Mouse (Mus musculus) liver, adult 2 months (tissue): ENCODE data around the gene Ttll2. TPM values are rescaled to one million over a fixed set of nuclear protein-coding genes. Genes with fewer than 3 reads are reported as not detected.
A peak's percentile ranks its signal among the peaks of the same experiment; 100 is the strongest.
"Not testable (repeated sequence)": the region's sequence is repeated elsewhere in the genome, so short reads cannot be mapped to it uniquely, and the experiment has no call there.

Experiments
- DNase-seq: peaks from one replicate; pipeline ENCODE4 v3.0.0-alpha.2; 2011; ENCODE audit warnings: low read depth, low spot score; ENCODE audit errors: extremely low read depth
- H3K27ac ChIP-seq: fragments of 200-500 bp; replicated peaks from 2 replicates; pipeline ENCODE4 v1.5.1; 2012; ENCODE audit warnings: low read depth, mild to moderate bottlenecking, control low read depth, inconsistent platforms, low read length; ENCODE audit not compliant: insufficient read depth
- H3K27me3 ChIP-seq: fragments of 200-500 bp; 2 replicates; pipeline ENCODE4 v1.6.1; 2012; ENCODE audit warnings: mild to moderate bottlenecking, moderate library complexity, low read length, inconsistent platforms; ENCODE audit not compliant: control insufficient read depth, insufficient read depth
- H3K36me3 ChIP-seq: fragments of 200-500 bp; 2 replicates; pipeline ENCODE4 v1.6.1; 2012; ENCODE audit warnings: low read length, inconsistent platforms; ENCODE audit not compliant: control insufficient read depth, insufficient read depth
- H3K4me1 ChIP-seq: fragments of 200-500 bp; 2 replicates; pipeline ENCODE4 v1.6.1; 2011; ENCODE audit warnings: low read length; ENCODE audit not compliant: control insufficient read depth, insufficient read depth
- H3K4me3 ChIP-seq: fragments of 200-500 bp; 2 replicates; pipeline ENCODE4 v1.5.1; 2011; ENCODE audit warnings: low read depth, mild to moderate bottlenecking, control low read depth, low read length, moderate library complexity; ENCODE audit not compliant: insufficient read depth
- H3K79me2 ChIP-seq: fragments of 200-500 bp; 2 replicates; pipeline ENCODE4 v1.6.1; 2012; ENCODE audit warnings: inconsistent platforms, mild to moderate bottlenecking, low read length, moderate library complexity; ENCODE audit not compliant: control insufficient read depth, insufficient read depth
- H3K9ac ChIP-seq: fragments of 200-500 bp; 2 replicates; pipeline ENCODE4 v1.6.1; 2012; ENCODE audit warnings: low read depth, mild to moderate bottlenecking, control low read depth, inconsistent platforms, low read length
- WGBS: fragments of 180-500 bp; shearing (Covaris S2); methylation state at CpG from one replicate; pipeline ENCODE4 v1.1.7; 2018; 5-methylcytosine and 5-hydroxymethylcytosine counted together
- polyA plus RNA-seq: library from polyadenylated mRNA; depleted of rRNA; stranded (reverse); fragments of >200 nt; gene quantifications from 2 replicates; pipeline ENCODE4 v1.2.3, GENCODE M21; 2012; rRNA removed
- total RNA-seq: library from RNA; depleted of rRNA; stranded (reverse); fragments of >200 nt; gene quantifications from 2 replicates; pipeline ENCODE4 v1.2.3, GENCODE M21; 2014; rRNA removed

The Ttll2 gene
- total and polyA plus RNA-seq, 2 experiments = 0.07 TPM; not detected in 1

- 35% methylated on average over 6 of the region's 8 CpGs for WGBS
- H3K4me1 ChIP-seq, H3K27me3 ChIP-seq, H3K36me3 ChIP-seq, DNase-seq, H3K4me3 ChIP-seq, H3K79me2 ChIP-seq, H3K27ac ChIP-seq, H3K9ac ChIP-seq: not testable (repeated sequence)
These were observed 26.1 kb downstream of the Ttll2 start for GRCm38 (mm10) chr17:7326415-7326814.

GRCm38 (mm10) chr17:7324346-7324745 is 28.1 kb downstream of the Ttll2 start, which contains the start of gene Tcp10a:
Tcp10a (plus strand) TSS chr17:7324646.
- not testable (repeated sequence) for H3K36me3 ChIP-seq, H3K79me2 ChIP-seq, H3K4me3 ChIP-seq, DNase-seq, H3K27me3 ChIP-seq, H3K27ac ChIP-seq, H3K4me1 ChIP-seq, H3K9ac ChIP-seq
- 89% methylated on average over 5 of the region's 5 CpGs for WGBS

GRCm38 (mm10) chr17:7319789-7320188 is 32.7 kb downstream of the Ttll2 start:
- H3K4me1 ChIP-seq, H3K36me3 ChIP-seq, H3K9ac ChIP-seq, H3K27ac ChIP-seq, H3K79me2 ChIP-seq, DNase-seq, H3K27me3 ChIP-seq, H3K4me3 ChIP-seq: not testable (repeated sequence)
- 85% methylated on average over 6 of the region's 6 CpGs for WGBS

- 85% methylated on average over 7 of the region's 8 CpGs for WGBS
- not testable (repeated sequence) for H3K4me1 ChIP-seq, H3K79me2 ChIP-seq, H3K4me3 ChIP-seq, H3K36me3 ChIP-seq, H3K9ac ChIP-seq, H3K27me3 ChIP-seq, H3K27ac ChIP-seq
- peak; percentile 2 for DNase-seq
These were observed 36.7 kb downstream of the Ttll2 start for GRCm38 (mm10) chr17:7315693-7316382.

GRCm38 (mm10) chr17:7306278-7307196 is 46.0 kb downstream of the Ttll2 start:
- WGBS = 61% methylated on average over 8 of the region's 8 CpGs
- not testable (repeated sequence) for H3K9ac ChIP-seq, H3K79me2 ChIP-seq, H3K27me3 ChIP-seq, DNase-seq, H3K36me3 ChIP-seq, H3K4me1 ChIP-seq, H3K27ac ChIP-seq, H3K4me3 ChIP-seq

Other genes with a start within 250 kb of the Ttll2 start
- gene Rps6ka2, start 182.6 kb downstream of the Ttll2 start, total RNA-seq = 0.74 and 1.3 TPM in 2 replicates
- gene Rps6ka2, start 182.6 kb downstream of the Ttll2 start, polyA plus RNA-seq = 0.56 and 0.72 TPM in 2 replicates
- not detected in 2 replicates for gene Tcp10a, start 28.1 kb downstream of the Ttll2 start, total RNA-seq
- gene Tcp10a, start 28.1 kb downstream of the Ttll2 start, polyA plus RNA-seq = 0.07 TPM in 1 of 2 replicates, not detected in the other
- not detected in 2 replicates for gene Gm49630, start 19.3 kb upstream of the Ttll2 start, total RNA-seq
- gene Gm49630, start 19.3 kb upstream of the Ttll2 start, polyA plus RNA-seq = not detected in 2 replicates
- 2.4 and 4.4 TPM in 2 replicates for gene Unc93a2, start 32.8 kb upstream of the Ttll2 start, total RNA-seq
- gene Unc93a2, start 32.8 kb upstream of the Ttll2 start, polyA plus RNA-seq = 3.4 and 4.5 TPM in 2 replicates